Mouse (Mus musculus): ENCODE results near the gene Cd47.

Cd47 gene

DNA sequence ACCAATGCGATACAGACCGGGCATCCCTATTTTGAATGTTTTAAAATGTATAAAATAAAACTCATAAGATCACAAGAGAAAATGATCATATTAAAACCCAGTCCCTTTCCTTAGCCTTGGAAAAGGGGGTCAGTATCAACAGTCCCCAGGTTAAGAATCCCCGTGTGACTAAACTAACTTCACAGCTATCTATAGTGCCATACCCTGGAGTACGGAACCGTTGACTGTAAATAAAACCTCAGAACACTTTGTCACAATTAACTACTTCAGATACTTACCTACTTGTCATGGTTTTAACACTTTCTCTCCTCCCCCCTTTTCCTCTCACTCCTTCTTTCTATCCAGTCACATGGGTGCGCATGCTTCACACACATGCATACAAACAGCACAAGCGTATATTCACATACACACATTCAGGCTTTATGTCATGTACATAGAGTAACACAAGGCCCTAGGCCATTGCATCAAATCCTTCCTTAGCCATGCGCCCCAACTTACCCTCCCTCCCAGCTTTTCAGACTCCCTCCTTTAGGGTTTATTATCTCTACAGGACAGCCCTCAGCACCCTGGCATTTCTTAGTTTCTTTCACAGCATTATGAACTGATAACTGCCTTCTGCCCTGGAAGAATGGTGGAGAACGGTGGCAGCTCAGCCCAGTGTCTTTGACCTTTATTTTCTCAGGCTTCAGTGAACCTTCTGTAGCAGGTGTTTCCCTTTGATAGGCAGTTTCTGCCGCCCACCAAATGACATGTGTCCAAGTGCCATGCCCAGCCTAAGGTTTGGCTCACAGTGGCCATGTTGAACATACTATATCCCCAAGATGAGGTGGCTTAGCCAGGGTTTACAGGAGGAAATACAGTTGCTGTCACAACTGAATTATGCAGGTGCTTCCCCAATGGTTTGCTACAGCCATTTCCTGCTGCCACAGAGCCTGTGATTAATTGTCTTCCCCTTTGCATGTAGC, at the start of gene Cd47:
Cd47 (plus strand) TSS at position 937 of the 965 bp plus-strand sequence.
- no peak for DNase-seq (ENCODE audit: low spot score)

DNA sequence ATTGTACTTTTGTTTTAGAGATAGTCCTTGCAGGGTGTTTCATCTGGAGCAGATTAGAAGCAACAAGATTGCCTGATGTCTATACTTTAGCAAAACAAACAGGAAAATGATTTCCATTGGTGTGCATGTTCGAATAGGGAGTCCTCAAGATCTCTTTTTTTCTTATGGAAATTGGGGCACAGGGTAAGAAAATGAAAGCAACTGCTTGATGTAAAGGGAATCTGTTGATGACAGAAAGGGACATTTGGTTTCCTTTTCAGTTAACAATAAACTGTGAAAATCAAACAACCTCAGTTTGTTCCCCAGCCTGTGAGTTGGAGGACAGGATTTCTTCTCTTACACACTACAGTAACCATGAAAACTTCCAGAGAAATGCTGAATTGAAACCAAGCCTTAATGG, 47.4 kb upstream of the Cd47 start:
- DNase-seq (ENCODE audit: low spot score) = no peak

DNA sequence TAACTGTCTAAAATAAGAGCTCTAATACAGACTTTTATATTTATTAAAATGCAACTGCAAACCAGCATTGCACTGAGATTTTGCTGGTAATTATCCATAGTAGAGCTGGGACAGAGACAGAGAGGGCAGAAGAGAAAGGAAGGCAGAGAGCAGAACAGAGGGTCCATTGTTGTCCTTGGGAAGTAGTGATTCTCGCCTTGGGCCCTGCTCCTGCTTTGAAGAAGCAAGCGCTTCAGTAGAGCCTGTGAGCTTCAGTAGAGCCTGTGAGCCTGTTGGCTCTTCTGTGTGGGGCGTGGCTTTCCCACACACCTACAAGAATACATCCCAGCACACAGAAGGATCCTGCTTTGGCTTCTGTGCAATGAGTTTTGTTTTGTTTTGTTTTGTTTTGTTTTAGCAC, 47.0 kb upstream of the Cd47 start:
- DNase-seq (ENCODE audit: low spot score) = no peak

DNA sequence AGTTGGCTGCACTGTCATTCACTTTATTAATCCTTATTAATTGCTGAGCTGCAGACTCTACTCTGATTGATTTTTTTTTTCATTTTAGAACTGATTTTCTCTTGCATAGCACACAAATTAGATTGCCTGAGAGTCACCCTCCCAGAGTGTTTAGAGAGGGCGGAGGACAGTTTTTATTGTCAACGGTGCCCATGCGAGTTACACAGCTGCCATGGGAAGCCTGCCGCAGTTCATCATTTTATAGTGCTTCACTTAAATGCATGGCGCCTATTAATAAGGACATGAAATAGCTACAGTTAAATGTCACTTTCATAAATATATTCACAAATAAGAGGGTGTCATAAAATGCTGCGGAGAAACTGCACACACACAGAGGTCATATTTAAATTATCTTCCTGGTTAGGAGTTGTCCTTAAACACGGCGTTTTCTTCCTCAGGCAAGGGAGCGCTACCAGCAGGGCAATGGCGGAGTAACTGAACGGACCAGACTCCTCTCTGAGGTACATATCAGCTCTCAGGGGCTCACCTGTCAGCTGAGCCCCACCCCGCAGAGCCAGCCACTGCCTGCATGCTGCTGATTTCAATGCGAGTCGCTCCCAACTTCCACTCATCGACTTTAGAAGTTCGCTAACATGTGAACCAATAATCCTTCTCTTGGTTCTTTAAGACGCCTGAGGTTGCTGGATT, 39.7 kb upstream of the Cd47 start:
- no peak for DNase-seq (ENCODE audit: low spot score)

DNA sequence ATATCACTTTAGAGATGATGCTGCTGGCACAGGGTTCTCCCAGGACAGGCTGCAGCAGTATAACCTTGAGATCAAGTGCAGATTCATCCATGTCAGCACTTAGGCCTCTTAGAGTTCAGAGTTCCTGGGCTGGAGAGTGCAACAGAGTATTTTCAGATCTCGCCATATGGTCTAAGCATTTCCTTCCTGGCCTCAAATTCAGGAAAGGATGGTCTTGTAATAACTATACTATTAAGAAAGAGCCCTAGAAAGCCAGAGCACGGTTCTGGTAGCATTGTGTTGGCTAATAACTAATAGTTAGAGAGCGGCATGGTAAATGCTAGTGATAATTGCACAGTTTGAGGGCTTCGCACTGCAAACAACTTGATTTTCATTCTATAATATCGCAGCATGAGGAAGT, 38.4 kb upstream of the Cd47 start:
- DNase-seq (ENCODE audit: low spot score) = no peak

DNA sequence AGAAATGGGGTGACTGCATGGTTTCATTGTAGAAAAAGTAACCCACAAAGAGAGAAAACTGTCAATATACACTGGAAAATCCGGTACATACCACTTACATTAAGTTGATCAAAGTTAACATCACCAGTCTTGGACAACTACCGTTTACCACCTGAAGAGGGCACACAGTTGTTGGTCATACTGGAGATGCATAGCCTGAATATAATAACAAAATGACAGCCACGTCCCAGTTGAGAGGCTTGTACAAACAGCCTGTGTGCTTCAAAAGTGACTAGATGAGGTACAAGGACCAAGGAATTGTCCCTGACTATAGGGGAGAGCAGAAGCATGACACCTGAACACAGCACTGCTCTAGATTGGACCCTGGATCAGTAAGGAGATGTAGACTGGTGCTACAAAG, 34.0 kb upstream of the Cd47 start:
- no peak for DNase-seq (ENCODE audit: low spot score)

DNA sequence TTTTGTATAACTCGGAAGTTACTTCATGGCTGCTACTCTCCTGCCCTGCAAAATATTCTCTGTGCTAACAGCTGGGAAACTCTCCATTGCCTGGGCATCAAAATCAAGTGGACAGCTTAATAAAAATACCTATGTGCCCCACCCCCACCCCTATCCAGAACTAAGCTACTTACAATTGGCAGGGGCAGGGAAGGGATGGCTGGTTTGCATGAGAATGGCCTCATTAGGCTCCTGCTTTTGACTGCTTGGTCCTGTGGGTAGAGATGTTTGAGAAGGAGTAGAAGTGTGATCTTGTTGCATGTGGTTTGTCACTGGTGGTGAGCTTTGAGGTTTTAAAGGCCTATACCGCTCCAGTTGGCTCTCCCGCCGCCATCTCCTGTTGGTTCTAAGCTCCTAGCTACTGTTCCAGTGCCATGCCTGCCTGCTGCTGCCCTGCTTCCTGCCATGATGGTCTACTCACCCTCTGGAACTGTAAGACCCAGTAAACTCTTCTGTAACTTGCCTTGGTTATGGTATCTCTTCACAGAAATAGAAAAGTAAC, 31.8 kb upstream of the Cd47 start:
- no peak for DNase-seq (ENCODE audit: low spot score)

DNA sequence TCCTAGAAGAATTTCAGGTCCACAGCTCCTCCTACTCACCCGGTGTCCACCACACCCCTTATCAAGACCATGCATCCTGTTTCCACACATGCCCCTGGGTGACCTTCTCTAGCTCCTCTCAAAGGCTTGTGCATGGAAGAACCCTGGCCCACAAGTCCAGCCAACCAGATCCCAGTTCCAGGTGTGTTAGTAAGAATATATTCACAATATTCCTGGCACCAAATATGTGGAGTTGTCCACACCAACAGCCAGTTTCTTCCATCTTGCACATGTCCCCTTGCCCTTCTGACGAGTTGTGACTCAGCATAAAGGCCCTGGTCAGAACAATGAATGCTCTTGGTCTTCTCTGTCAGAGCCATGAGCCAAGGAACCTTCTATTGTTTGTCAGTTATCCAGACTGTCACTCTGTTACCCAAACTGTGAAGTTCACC, 30.5 kb upstream of the Cd47 start:
- DNase-seq (ENCODE audit: low spot score) = no peak

DNA sequence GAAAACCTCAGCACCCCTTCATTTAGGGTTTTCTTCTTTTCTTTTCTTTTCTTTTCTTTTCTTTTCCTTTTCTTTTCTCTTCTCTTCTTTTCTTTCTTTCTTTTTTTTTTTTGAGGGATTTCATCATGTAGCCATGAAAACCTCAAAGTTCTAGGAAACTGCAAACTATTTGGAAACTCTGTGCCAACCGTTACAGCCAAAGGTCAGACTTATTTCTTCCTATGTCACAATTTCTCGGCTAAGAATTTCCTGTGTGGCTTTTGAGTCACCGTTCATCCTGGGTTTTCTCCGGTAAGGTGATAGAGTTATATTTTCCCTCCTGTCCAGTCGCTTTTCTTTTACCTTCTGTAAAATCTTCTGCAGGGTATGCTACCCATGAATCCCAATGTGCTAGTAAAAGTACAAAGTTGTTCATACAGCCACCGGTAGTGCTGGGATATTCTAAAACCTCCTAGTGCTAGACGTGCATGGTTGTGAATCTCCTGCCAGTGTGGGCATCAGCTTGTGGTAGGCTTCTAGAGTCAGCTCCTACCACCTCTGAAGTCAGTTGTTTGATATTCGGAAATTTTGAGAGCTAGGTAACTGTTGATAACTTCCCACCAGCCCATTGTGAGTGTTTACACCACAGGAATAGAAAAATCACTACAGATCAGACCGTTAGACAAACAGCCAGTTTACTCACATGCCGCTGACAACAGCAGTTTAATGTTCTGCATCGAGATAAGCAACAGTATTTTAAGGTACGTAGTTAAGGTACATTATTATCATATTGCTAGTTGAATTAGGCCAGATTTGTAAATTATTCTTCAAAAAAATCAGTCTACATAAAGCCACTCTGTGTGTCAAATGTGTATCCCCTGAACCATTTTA, 29.8 kb upstream of the Cd47 start:
- DNase-seq (ENCODE audit: low spot score) = no peak

DNA sequence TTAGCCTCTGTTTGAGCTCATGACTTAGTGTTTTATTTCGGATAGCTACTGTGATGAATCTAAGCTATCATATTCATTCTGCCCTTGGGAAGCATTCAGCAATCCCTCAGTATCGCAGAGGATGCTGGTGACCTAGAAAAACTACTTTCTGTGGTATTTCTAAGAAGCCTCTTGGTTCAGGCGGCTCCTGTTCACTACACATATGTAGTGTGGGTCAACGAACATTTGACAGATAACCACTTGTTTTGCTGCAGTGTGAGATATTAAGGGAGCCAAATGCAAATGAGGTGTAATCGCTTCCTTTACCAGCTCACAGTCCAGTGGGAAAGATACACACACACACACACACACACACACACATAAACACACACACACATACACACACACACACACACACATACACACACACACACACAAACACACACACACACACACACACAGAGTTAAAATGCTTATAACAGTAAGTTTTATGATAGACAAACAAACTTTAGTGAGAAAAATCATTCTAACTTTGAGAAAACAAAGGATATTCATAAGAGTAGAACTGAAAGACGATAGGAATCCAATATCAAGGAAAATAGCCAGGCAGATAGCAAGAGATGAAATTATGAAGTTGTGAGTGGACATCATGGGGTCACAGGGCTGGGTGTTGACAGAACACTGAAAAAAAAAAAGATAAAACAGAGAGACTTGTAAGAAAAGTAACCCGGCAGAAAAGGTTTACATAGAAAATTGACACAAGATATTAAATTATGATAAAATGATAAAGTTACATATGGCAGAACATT, 28.5 kb upstream of the Cd47 start:
- DNase-seq (ENCODE audit: low spot score) = no peak

DNA sequence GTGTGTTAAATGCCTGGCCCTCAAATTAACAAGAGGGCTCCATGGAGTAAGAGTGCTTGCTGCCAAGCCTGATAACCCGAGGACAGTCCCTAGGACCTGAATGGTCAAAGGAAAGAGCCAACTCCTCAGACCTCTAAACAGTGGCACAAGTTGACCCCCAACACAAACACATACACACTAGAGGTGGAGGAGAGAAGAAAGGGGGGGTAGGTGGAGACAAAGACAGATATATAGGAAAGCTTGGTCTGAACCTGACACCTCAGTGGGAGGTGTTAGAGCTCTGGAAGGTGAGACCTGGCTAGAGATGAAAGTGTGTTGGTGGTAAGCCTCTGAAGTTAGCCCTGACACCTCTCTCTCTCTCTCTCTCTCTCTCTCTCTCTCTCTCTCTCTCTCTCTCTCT, 27.8 kb upstream of the Cd47 start:
- no peak for DNase-seq (ENCODE audit: low spot score)

DNA sequence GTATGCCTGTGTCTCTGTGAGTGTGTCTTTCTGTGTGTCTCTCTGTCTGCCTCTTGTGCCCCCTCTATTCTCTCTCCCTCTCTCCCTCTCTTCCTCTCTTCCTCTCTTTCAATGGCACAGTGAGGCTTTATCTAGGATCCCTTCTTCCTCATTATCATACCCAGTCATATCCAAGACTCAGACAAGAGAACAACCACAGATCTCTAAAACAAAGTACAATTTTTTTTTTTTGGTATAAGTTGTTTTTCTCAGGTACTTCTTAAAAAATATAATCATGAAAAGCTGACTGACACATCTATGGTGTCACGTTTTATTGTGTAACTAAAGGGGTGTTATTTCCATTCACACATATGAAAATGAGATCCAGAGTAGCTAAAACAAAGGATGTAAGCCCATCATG, 27.3 kb upstream of the Cd47 start:
- no peak for DNase-seq (ENCODE audit: low spot score)

DNA sequence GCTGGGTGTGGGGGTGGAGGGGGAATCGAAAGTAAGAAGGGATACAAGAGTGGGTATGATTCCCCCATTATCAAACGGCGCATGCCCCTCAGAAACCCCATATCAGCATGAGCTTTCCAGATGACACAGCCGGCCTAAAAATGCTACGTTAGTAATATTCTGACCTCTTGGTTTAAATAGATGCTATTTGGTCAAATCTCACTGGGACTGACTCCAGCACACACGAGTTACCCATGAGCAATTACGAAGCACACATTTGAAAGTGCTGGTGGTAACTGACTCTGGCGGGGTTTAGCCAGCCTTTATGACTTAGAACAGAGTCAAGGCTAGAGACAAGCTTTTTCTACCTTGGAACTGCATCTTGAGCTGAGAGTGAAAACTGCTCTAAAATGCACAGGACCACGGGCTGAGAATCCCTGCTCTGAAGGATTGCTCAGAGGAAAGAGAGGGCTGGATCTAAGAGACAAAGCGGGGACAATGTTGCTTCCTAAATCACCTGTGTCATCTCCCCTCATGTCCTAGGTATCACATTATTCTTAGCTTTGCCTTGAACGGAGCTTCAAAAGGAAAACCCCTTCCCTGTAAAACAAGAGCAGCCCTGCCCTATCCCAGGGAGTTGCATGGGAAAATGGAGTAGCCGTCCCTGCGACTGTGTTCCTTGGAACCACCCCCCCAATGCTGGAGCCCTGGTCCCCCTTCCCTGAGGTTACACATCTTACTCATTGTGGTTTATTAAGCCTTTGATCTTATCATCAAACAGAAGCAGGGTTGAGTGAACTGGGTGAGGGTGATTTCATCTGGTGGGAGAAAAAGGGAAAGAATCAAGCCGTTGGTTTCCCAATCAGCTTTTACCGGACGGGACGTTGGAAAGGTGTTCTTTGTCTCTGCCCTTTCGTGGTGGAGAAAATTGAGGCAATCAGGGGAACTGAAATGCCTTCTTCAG, 26.0 kb upstream of the Cd47 start:
- DNase-seq (ENCODE audit: low spot score) = no peak

DNA sequence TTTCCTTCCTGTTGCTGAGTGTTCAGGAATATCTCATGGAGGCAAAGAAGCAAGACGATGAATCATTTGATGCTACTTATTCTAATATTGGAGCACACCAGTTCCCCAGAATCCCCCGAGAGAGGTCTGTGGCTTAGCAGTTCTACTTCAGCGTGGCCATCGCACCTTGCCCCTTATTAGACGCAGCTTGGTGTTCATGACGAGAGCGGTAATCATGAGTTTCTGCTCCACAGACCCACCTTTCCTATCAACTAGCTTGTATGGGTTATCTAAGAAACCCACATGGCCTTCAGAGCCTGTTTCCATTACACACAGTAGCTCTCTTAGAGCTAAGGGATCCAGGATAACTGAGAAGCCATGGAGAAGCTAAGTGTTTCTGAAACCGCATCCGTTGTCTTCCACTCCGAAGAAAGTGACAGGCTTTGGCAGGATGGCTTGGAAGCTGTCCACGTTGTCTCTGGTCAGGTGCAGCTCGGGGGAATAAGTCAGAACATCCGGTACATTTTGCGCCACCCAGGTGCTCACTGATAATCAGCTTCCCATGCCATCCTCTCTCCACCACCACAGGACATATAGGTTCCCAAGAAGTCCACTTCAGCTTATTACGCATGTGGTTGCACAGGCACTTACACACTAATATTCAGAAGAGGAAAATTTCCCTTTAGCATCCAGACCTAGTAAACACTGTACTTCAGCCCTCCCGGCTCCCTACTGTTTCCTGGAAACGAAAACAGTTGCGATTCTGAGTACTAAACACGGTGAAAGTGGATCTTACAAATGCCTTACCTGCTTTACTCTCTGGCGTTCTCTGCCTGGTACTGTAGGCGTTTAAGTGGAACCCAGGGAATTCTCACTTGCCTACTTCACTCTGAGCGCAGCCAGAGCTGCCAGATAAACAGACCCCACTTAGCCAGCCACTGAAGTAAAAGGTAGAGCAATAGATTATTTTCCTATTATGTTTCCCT, 25.0 kb upstream of the Cd47 start:
- DNase-seq (ENCODE audit: low spot score) = no peak

DNA sequence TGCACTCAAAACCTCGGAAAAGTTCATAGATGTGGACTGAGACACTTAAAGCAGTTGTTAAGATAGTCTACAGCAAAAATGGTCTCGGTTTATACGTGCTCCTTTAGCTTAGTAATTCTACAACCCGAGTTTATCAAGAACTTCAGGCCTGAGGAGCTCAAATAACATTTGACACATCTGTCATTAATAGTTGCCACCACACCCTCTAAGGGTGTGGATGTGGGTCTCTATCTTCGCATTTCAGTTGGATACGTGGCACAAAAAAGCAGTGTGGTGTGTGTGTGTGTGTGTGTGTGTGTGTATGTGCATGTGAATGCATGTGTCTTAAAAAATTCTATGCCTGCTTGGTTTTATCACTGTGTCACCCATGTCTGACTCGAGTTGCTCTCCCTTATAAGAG, 23.4 kb upstream of the Cd47 start:
- DNase-seq (ENCODE audit: low spot score) = no peak

DNA sequence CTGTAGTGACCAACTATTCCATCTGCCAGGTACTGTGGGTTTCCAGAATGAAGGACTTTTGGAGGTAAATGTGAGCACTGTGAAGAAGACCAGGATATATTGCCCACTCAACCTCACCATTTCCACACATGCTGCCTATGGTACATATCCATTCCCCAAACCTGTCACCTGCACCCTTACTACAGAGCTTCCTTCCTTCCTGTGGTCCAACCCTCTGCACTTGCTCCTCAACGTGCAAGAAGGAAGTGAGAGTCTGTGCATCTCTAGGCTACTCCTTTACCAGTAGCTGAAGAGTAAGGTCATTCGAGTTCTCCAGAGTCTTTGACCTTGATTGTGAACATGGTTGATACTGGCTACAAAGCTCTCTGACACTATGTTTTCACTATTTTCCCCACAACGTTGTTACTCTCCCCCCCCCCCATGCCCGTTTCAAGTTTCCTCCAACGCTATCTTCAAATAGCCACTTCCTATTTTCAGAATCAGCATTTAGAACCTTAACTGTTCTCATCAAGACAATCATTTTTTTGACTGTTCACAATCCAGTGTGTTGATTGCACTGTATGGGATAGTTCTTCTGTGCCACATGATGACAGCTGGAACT, 18.7 kb upstream of the Cd47 start:
- DNase-seq (ENCODE audit: low spot score) = no peak

DNA sequence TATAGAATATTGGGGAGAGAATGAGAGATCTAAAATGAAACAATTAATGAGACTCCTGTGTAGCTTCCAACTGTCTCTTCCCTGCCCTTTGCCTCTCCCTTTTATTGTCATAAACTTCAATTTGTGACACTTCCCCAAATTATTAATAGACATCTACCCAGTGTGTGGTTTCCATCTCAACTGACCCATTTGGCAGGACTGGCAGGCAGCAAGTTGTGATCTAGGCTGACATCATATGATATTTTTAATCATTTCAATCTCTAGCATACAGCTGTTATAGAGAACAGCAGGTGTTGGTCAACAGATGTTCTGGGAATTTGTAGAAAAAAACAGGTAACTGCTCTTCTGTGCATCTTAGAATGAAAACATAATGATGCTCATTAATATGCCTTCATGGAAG, 17.0 kb upstream of the Cd47 start:
- no peak for DNase-seq (ENCODE audit: low spot score)

DNA sequence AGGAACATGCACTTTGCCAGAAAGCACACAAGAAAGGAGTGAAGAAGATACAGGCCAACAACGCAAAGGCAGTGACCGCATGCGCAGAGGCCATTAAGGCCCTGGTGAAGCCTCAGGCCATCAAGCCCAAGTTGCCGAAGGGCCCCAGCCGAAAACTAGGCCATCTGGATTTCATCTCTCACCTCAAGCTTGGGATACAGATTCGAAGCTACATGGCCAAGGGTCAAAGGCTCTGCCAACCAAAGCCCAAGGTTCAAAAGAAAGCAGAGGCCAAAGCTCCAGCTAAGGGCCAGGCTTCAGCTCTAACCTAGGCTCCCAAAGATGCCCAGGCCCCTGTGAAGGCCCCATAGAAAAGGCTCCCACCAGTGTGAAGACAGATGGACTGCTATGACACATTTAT, 14.2 kb upstream of the Cd47 start:
- DNase-seq (ENCODE audit: low spot score) = no peak

DNA sequence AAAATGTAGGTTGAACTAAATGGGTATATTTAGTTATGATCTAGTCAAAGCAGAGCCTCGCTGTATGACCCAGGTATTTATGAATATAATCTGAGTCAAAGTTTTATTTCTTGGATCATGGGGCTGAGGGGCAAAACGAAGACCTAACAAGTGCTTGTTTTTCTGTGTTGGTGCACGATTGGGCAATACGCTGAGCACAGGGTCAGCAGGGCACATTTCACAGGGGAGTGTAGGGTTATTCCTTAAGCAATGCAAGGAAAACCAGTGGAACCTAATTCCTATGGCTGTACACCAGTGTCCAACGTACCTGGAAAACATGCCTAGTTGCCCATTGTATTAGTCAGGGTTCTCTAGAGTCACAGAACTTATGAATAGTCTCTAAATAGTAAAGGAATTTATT, 12.6 kb upstream of the Cd47 start:
- no peak for DNase-seq (ENCODE audit: low spot score)
